In genomic region chr6:116337466-116337834, GRCm38 (mm10) we compare ENCODE assay signal across 8 mouse cellular contexts. TPM values are rescaled to one million over a fixed set of nuclear protein-coding genes. Genes with fewer than 3 reads are reported as not detected.
DNase-seq lines count a peak whose midpoint lies in the region; ATAC-seq and TF ChIP-seq lines count a peak whose summit lies in the region.

No protein-coding gene starts in this region.

- H3K4me2 ChIP-seq in heart, embryonic 11.5 days: peak overlapping the region; percentile 66
- H3K4me2 ChIP-seq in CH12.LX (ENCODE audit: insufficient read depth, low read depth, poor library complexity, severe bottlenecking): peak overlapping the region; percentile 37; the same call in 1 of the 2 replicates
- peak overlapping the region; percentile 68 for H3K4me2 ChIP-seq in forebrain, embryonic 15.5 days (replicated peaks)
- peak overlapping the region; percentile 80 for H3K4me2 ChIP-seq in liver, embryonic 16.5 days (ENCODE audit: low read depth, low read length)

- H3K79me2 ChIP-seq in CH12.LX (replicated peaks; ENCODE audit: control insufficient read depth, extremely low read depth, insufficient read depth, poor library complexity, severe bottlenecking): no peaks in the 10 kb centered on the region

- WGBS in heart, embryonic 11.5 days (ENCODE audit: insufficient replicate concordance): 3% methylated on average over 7 of the region's 7 CpGs
- 4% methylated on average over 7 of the region's 7 CpGs for WGBS in forebrain, embryonic 15.5 days
- WGBS in liver, embryonic 16.5 days (ENCODE audit: insufficient replicate concordance): 2% methylated on average over 7 of the region's 7 CpGs

- no peak overlapping the region for H3K27ac ChIP-seq in heart, embryonic 11.5 days (ENCODE audit: low read depth, low read length)
- H3K27ac ChIP-seq in CH12.LX (ENCODE audit: insufficient read depth, low read depth): no peak overlapping the region
- peak overlapping the region; percentile 65 for H3K27ac ChIP-seq in forebrain, embryonic 15.5 days (replicated peaks)
- H3K27ac ChIP-seq in liver, embryonic 16.5 days (ENCODE audit: low read length): peak overlapping the region; percentile 86

- ATAC-seq in heart, embryonic 11.5 days (replicated peaks; ENCODE audit: insufficient number of reproducible peaks, low FRiP score, low TSS enrichment): no peak
- no peak; the same call in 1 of the 2 replicates for ATAC-seq in forebrain, embryonic 15.5 days (replicated peaks)
- ATAC-seq in liver, embryonic 16.5 days (ENCODE audit: low read depth): no peak

- no peak for TF ChIP-seq RAD21 in CH12.LX (IDR thresholded peaks at IDR 0.05; ENCODE audit: low read depth, low read length)

- intact Hi-C loops in heart, postnatal 36 days (cut with DNase I): no loop called here

- TF ChIP-seq EP300 in CH12.LX (IDR thresholded peaks at IDR 0.05; ENCODE audit: low read length): no peak

- DNase-seq in heart, postnatal 36 days: no peak
- no peak for DNase-seq in CH12.LX (ENCODE audit: extremely low read depth)
- no peak for DNase-seq in frontal cortex, postnatal 25 days (ENCODE audit: low spot score in 2 of 2)
- no peak for DNase-seq in frontal cortex, adult 2 months (ENCODE audit: extremely low spot score in 1 of 2, low spot score in 1 of 2)
- no peak for DNase-seq in gastrocnemius, adult 18-20 months (ENCODE audit: low spot score)

- in situ Hi-C loops in CH12.LX (cut with MboI; ENCODE audit: low pct_ligation_motif_present, low pct_unique_long_range_greater_than_20kb, low sequenced_read_pairs): no loop called here

- H3K4me3 ChIP-seq in heart, embryonic 11.5 days (ENCODE audit: low read depth, low read length): peak overlapping the region; percentile 97
- peak overlapping the region; percentile 60 to 91 (median 78) for H3K4me3 ChIP-seq in CH12.LX (replicated peaks in 1 of 3; ENCODE audit: low read depth in 2 of 3, low read length in 2 of 3, poor library complexity in 1 of 3)
- peak overlapping the region; percentile 95 for H3K4me3 ChIP-seq in forebrain, embryonic 15.5 days
- peak overlapping the region; percentile 91 for H3K4me3 ChIP-seq in liver, embryonic 16.5 days (ENCODE audit: low read depth, low read length)

- no peaks in the 10 kb centered on the region for H3K36me3 ChIP-seq in heart, embryonic 11.5 days (ENCODE audit: control insufficient read depth, insufficient read depth, low read length)
- H3K36me3 ChIP-seq in CH12.LX (replicated peaks in 1 of 2; ENCODE audit: control insufficient read depth in 1 of 2, insufficient read depth in 1 of 2, low read length in 1 of 2): no peaks in the 10 kb centered on the region
- no peaks in the 10 kb centered on the region for H3K36me3 ChIP-seq in forebrain, embryonic 15.5 days
- H3K36me3 ChIP-seq in liver, embryonic 16.5 days (ENCODE audit: control insufficient read depth, insufficient read depth): peaks cover 3% of the 10 kb centered on the region; the same call in 1 of the 2 replicates

- H3K9ac ChIP-seq in heart, embryonic 11.5 days (ENCODE audit: low read depth, low read length): no peak overlapping the region
- no peak overlapping the region; the same call in 1 of the 2 replicates for H3K9ac ChIP-seq in CH12.LX (ENCODE audit: insufficient read depth, low read depth)
- peak overlapping the region; percentile 85 for H3K9ac ChIP-seq in forebrain, embryonic 15.5 days (replicated peaks)
- peak overlapping the region; percentile 89 for H3K9ac ChIP-seq in liver, embryonic 16.5 days (ENCODE audit: low read depth, low read length)

- no peaks in the 10 kb centered on the region for H3K27me3 ChIP-seq in heart, embryonic 11.5 days (ENCODE audit: control insufficient read depth, insufficient read depth, low read length)
- H3K27me3 ChIP-seq in CH12.LX (replicated peaks): peaks cover 8% of the 10 kb centered on the region
- H3K27me3 ChIP-seq in forebrain, embryonic 15.5 days: no peaks in the 10 kb centered on the region
- H3K27me3 ChIP-seq in liver, embryonic 16.5 days (ENCODE audit: control insufficient read depth, insufficient read depth, low read depth, low read length): no peaks in the 10 kb centered on the region; the same call in 1 of the 2 replicates

- no peaks in the 10 kb centered on the region for H3K9me3 ChIP-seq in heart, embryonic 11.5 days (replicated peaks; ENCODE audit: control insufficient read depth, low read length)
- no peaks in the 10 kb centered on the region for H3K9me3 ChIP-seq in CH12.LX (replicated peaks; ENCODE audit: low read length)
- H3K9me3 ChIP-seq in forebrain, embryonic 15.5 days: no peaks in the 10 kb centered on the region
- no peaks in the 10 kb centered on the region for H3K9me3 ChIP-seq in liver, embryonic 16.5 days (replicated peaks; ENCODE audit: control insufficient read depth, low read length)

- H3K4me1 ChIP-seq in heart, embryonic 11.5 days (ENCODE audit: control insufficient read depth, insufficient read depth, low read length): no peaks in the 10 kb centered on the region
- H3K4me1 ChIP-seq in CH12.LX (ENCODE audit: control insufficient read depth in 1 of 2, insufficient read depth in 2 of 2): no peaks in the 10 kb centered on the region
- peaks cover 14% of the 10 kb centered on the region for H3K4me1 ChIP-seq in forebrain, embryonic 15.5 days
- peaks cover 27% of the 10 kb centered on the region for H3K4me1 ChIP-seq in liver, embryonic 16.5 days (ENCODE audit: control insufficient read depth, low read depth, low read length)

- no peak for TF ChIP-seq CTCF in CH12.LX (conservative IDR thresholded peaks at IDR 0.05 in 1 of 2, IDR thresholded peaks at IDR 0.05 in 1 of 2; ENCODE audit: low read depth in 2 of 2, low read length in 2 of 2)

- TF ChIP-seq POLR2A in CH12.LX (IDR thresholded peaks at IDR 0.05; ENCODE audit: low read depth, low read length): no peak

- dilution Hi-C loops in CH12.LX (cut with MboI; ENCODE audit: extremely low pct_ligation_motif_present, extremely low pct_unique_long_range_greater_than_20kb, low sequenced_read_pairs): no loop called here

TF ChIP-seq in CH12.LX, 34 proteins besides CTCF, POLR2A, EP300 and RAD21:
- TF ChIP-seq USF1 (IDR thresholded peaks at IDR 0.05; ENCODE audit: low read depth, low read length) (no peak), MEF2A (IDR thresholded peaks at IDR 0.05; ENCODE audit: borderline replicate concordance, low read depth, low read length) (no peak)
TF ChIP-seq in CH12.LX: peak in this region for 0.

RNA-seq across cellular contexts. Expression of gene March8, which starts 0.4 kb away (rescaled TPM):
- polyA plus RNA-seq in heart, embryonic 11.5 days (2014; fragmentation: Nextera tagmentation; extraction: Ambion mirVana): 25.2 and 31.9 TPM in 2 replicates
- total RNA-seq in heart, postnatal 36 days (2021): 10 to 100 TPM; 45.4 to 50.6 TPM
- total RNA-seq in CH12.LX (2012; rRNA removed) (7.8 and 8.0 TPM in 2 replicates), CH12.LX (2014; rRNA removed) (4.9 and 6.6 TPM in 2 replicates)
- polyA plus RNA-seq in CH12.LX (2012; ENCODE audit: insufficient read length, low read depth): 4.3 and 4.9 TPM in 2 replicates
- polyA plus RNA-seq in forebrain, embryonic 15.5 days (2015; fragmentation: Nextera tagmentation; extraction: Ambion mirVana): 52.3 and 55.7 TPM in 2 replicates
- 91.7 TPM in 2 replicates for polyA plus RNA-seq in liver, embryonic 16.5 days (2015; fragmentation: Nextera tagmentation; extraction: Ambion mirVana)
- polyA plus RNA-seq in frontal cortex, adult 2 months (2012; rRNA removed): 50.9 and 54.7 TPM in 2 replicates
- 10 to 100 TPM; 24.6 to 27.8 TPM for total RNA-seq in gastrocnemius, adult 18-20 months (2021)

Comparison
In these comparisons a context has a peak if more than half of its experiments do, and no peak if none do; other contexts are left out.
1. H3K27ac ChIP-seq: peak in forebrain, embryonic 15.5 days (single experiment) and liver, embryonic 16.5 days (single experiment); none in heart, embryonic 11.5 days (single experiment) and CH12.LX (single experiment).
2. H3K9ac ChIP-seq: peak in forebrain, embryonic 15.5 days (single experiment) and liver, embryonic 16.5 days (single experiment); none in heart, embryonic 11.5 days (single experiment) and CH12.LX (single experiment).
3. Peak in every context shown above with its lines, with median percentiles within 50 percentile points of each other: H3K4me2 ChIP-seq and H3K4me3 ChIP-seq.